Mouse (Mus musculus) megakaryocyte-erythroid progenitor cell, adult 5 weeks (primary cell): Measurements from ENCODE around the gene Ghrh. TPM values are rescaled to one million over a fixed set of nuclear protein-coding genes. Genes with fewer than 3 reads are reported as not detected.

Experiments used
- polyA plus RNA-seq: library from polyadenylated mRNA; stranded (reverse); fragments of >175 nt; gene quantifications from 2 replicates; pipeline ENCODE4 v1.2.3, GENCODE M21; 2012

Gene Ghrh
- not detected in 2 replicates for polyA plus RNA-seq

DNA sequence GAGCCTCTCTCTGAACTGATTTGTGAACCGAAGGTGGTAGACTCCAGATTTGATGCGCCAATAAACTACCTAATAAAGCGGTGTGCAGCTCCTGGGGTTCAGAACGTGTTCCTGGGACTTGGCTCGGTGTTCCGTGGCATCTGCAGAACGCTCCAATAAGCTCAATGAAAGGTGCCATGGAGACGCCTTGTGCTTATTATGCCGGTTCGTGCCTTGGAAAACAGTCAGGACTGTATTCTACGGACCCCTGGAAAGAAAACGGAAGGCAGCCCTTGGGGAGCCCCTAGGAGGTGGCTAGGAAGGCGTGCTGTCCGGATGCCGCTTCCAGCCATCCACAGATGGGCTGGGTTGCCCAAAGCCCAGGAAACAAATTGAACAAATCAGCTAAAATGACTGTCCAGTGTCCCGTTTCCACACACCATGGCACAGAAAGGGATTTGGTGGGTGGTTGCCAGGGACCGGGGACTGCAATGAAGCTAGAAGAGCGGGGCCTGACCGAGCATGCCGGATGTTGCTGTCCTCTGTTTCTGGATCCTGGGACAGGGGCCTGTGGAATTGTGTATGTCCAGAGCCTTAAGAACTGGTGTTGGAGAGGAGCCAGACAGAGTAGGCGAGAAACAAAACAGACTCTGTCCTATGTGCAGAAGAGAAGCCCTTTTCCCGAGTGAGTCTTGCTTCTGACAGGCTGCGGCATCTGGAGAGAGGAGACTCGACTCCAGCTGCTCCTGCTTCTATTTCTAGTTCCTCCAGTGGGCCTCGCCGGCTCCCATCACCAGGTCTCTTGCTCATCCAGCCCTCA is at the start of gene Ghrh:
TSS of gene Ghrh (minus strand) at position 146 of the 799 bp plus-strand sequence.

DNA sequence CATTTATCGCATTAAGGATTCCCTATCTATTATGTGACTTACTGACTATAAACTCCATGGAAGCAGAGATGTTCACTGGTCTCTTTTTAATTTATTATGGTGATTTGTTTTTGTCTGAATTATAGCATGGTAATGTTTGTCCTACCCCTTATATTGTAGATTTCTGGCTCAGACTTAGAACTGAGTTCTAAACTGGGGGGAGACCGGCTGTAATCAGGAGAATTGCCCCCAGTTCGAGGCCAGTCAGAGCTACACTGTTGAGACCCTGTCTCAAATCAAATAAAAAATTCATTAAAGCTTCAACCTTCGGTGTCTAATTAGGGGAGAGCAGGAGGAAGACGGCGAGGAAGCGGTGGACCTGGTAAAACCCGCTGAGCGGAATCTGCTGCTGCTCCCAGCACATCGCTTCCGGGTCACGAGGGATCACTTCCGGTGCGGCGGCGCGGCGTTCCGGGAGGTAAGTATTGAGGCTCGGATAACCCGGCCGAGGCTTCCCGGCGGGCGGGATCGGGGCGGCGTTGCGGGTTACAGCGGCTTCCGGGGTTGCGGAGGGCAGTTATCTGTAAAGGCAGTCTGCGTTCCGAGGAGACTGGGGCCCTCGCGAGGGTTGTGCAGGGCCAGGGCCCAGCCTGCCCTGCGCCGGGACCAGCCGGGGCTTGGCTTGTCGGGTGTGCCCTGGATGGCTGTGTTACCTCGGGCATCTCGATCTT is 20.0 kb upstream of the Ghrh start, which contains the start of gene Manbal:
TSS of gene Manbal (plus strand) at position 411 of the 710 bp plus-strand sequence.

Other genes with a start within 250 kb of the Ghrh start
- gene Samhd1, start 212.2 kb downstream of the Ghrh start, polyA plus RNA-seq: 19.1 and 25.5 TPM in 2 replicates
- gene Rbl1, start 143.0 kb downstream of the Ghrh start, polyA plus RNA-seq: 7.3 and 9.9 TPM in 2 replicates
- 198 and 249 TPM in 2 replicates for gene Rpn2, start 68.5 kb downstream of the Ghrh start, polyA plus RNA-seq
- 0.30 and 0.80 TPM in 2 replicates for gene Mroh8, start 68.0 kb downstream of the Ghrh start, polyA plus RNA-seq
- 45.4 and 51.4 TPM in 2 replicates for gene Manbal, start 20.1 kb upstream of the Ghrh start, polyA plus RNA-seq
- gene Src, start 70.9 kb upstream of the Ghrh start, polyA plus RNA-seq: 2.4 TPM in 2 replicates
- gene Nnat, start 212.6 kb upstream of the Ghrh start, polyA plus RNA-seq: 0.22 and 0.56 TPM in 2 replicates
- 11.7 and 14.7 TPM in 2 replicates for gene Blcap, start 223.8 kb upstream of the Ghrh start, polyA plus RNA-seq